Mouse (Mus musculus) brain, embryonic 18.5 days (tissue): ENCODE measurements around the gene Csnk2a1.
A peak's percentile ranks its signal among the peaks of the same experiment; 100 is the strongest.
"Not testable (repeated sequence)": the region's sequence is repeated elsewhere in the genome, so short reads cannot be mapped to it uniquely, and the experiment has no call there.

Experiments used
- DNase-seq: peaks from one replicate; pipeline ENCODE4 v3.0.0-alpha.2; 2012; ENCODE audit warnings: low read depth, low spot score

Csnk2a1 gene

GRCm38 (mm10) chr2:152226248-152227050 lies at the start of gene Csnk2a1:
Csnk2a1 (plus strand) TSS chr2:152226839.
- peak; percentile 89 for DNase-seq

- no peak for DNase-seq
These were observed 49.4 kb upstream of the Csnk2a1 start for GRCm38 (mm10) chr2:152177162-152177805.

GRCm38 (mm10) chr2:152177806-152178170 lies 48.9 kb upstream of the Csnk2a1 start:
- DNase-seq = no peak

- no peak for DNase-seq
These were observed 48.3 kb upstream of the Csnk2a1 start for GRCm38 (mm10) chr2:152178345-152178744.

GRCm38 (mm10) chr2:152179301-152179700 lies 47.3 kb upstream of the Csnk2a1 start:
- DNase-seq = no peak

GRCm38 (mm10) chr2:152180323-152180722 lies 46.3 kb upstream of the Csnk2a1 start:
- no peak for DNase-seq

GRCm38 (mm10) chr2:152187132-152187531 lies 39.5 kb upstream of the Csnk2a1 start:
- no peak for DNase-seq

GRCm38 (mm10) chr2:152189213-152189612 lies 37.4 kb upstream of the Csnk2a1 start:
- DNase-seq = no peak

- DNase-seq = no peak
These were observed 37.0 kb upstream of the Csnk2a1 start for GRCm38 (mm10) chr2:152189640-152190039.

- no peak for DNase-seq
These were observed 36.5 kb upstream of the Csnk2a1 start for GRCm38 (mm10) chr2:152190161-152190560.

GRCm38 (mm10) chr2:152192591-152193345 lies 33.9 kb upstream of the Csnk2a1 start:
- DNase-seq = no peak

GRCm38 (mm10) chr2:152193346-152193710 lies 33.3 kb upstream of the Csnk2a1 start:
- no peak for DNase-seq

- no peak for DNase-seq
These were observed 32.1 kb upstream of the Csnk2a1 start for GRCm38 (mm10) chr2:152194586-152194985.

- DNase-seq = no peak
These were observed 29.7 kb upstream of the Csnk2a1 start for GRCm38 (mm10) chr2:152196896-152197295.

- DNase-seq = peak; percentile 63
These were observed 29.3 kb upstream of the Csnk2a1 start for GRCm38 (mm10) chr2:152197301-152197712.

GRCm38 (mm10) chr2:152206139-152206538 lies 20.5 kb upstream of the Csnk2a1 start:
- not testable (repeated sequence) for DNase-seq

GRCm38 (mm10) chr2:152211871-152212270 lies 14.8 kb upstream of the Csnk2a1 start:
- no peak for DNase-seq

- no peak for DNase-seq
These were observed 9.7 kb upstream of the Csnk2a1 start for GRCm38 (mm10) chr2:152216975-152217374.

GRCm38 (mm10) chr2:152223521-152224300 lies 2.9 kb upstream of the Csnk2a1 start:
- no peak for DNase-seq

- no peak for DNase-seq
These were observed 1.1 kb upstream of the Csnk2a1 start for GRCm38 (mm10) chr2:152225536-152225935.

- DNase-seq = peak; percentile 34
These were observed 427 bp downstream of the Csnk2a1 start for GRCm38 (mm10) chr2:152227051-152227481.

- DNase-seq = no peak
These were observed 3.4 kb downstream of the Csnk2a1 start for GRCm38 (mm10) chr2:152230046-152230445.
